9 mouse cellular contexts compared by ENCODE assay signal in the genomic region with DNA sequence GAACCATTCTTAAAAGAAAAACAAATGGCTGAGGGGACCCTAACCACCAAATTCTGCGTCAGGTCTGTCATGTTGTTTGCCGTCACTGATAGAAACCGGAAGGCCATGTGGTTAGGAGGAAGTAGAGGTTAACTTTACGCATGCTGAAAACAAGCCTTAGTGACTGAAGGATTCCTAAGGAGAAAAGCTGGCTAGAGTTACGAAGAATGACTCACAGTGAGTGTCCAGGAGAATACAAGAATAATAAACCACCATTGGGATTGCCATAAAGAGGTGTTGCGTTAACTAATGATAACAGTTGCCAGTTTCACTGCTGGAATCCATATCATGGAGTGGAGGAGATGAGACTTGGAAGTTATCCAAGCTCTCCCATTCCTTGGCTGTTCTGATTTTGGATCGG. TPM values are rescaled to one million over a fixed set of nuclear protein-coding genes. Genes with fewer than 3 reads are reported as not detected.
DNase-seq lines count a peak whose midpoint lies in the region; ATAC-seq and TF ChIP-seq lines count a peak whose summit lies in the region.
"Had no signal": no experiment of that assay in that cellular context is flagged by ENCODE, and none has a peak within 500 bp of the region (broad histone marks: within the 10 kb centered on the region; RNA-seq: fewer than 3 reads in every experiment).

No protein-coding gene starts in this region.

- no peaks in the 10 kb centered on the region for H3K27me3 ChIP-seq in kidney, embryonic 14.5 days (ENCODE audit: control insufficient read depth, insufficient read depth, low read length)
- H3K27me3 ChIP-seq in kidney, adult 2 months (replicated peaks; ENCODE audit: control insufficient read depth, insufficient read depth, low read length), result no peaks in the 10 kb centered on the region
- no peaks in the 10 kb centered on the region for H3K27me3 ChIP-seq in embryonic facial prominence, embryonic 14.5 days (replicated peaks; ENCODE audit: control insufficient read depth, insufficient read depth, low read length)
- H3K27me3 ChIP-seq: midbrain, embryonic 12.5 days had no signal

- H3K4me3 ChIP-seq in kidney, embryonic 14.5 days (ENCODE audit: low read length), result no peak overlapping the region
- H3K4me3 ChIP-seq in kidney, adult 2 months (ENCODE audit: insufficient read depth, low read depth, low read length), result no peak overlapping the region
- H3K4me3 ChIP-seq in embryonic facial prominence, embryonic 14.5 days (ENCODE audit: low read depth, low read length), result no peak overlapping the region
- H3K4me3 ChIP-seq: midbrain, embryonic 12.5 days had no signal

- no peak for TF ChIP-seq CTCF in kidney, adult 2 months (conservative IDR thresholded peaks at IDR 0.05; ENCODE audit: insufficient read depth, insufficient read length, low read depth, low read length)

- H3K9ac ChIP-seq in kidney, embryonic 14.5 days (ENCODE audit: low read depth, low read length), result no peak overlapping the region
- no peak overlapping the region for H3K9ac ChIP-seq in embryonic facial prominence, embryonic 14.5 days (ENCODE audit: low read depth, low read length)
- H3K9ac ChIP-seq: midbrain, embryonic 12.5 days had no signal

- H3K9me3 ChIP-seq in kidney, embryonic 14.5 days (ENCODE audit: control insufficient read depth, low read length), result no peaks in the 10 kb centered on the region
- H3K9me3 ChIP-seq in embryonic facial prominence, embryonic 14.5 days (ENCODE audit: control insufficient read depth, low read length), result no peaks in the 10 kb centered on the region
- H3K9me3 ChIP-seq: midbrain, embryonic 12.5 days had no signal

- DNase-seq in kidney, adult 2 months, result no peak
- peak; percentile 11 for DNase-seq in MN1 (ENCODE audit: low spot score)
- DNase-seq in embryonic facial prominence, embryonic 14.5 days (ENCODE audit: low spot score), result peak; percentile 51
- no peak for DNase-seq in gastrocnemius, adult 8-10 months (ENCODE audit: low spot score in 2 of 2)
- DNase-seq in cerebellum, postnatal 36 days, result no peak
- DNase-seq in ovary, postnatal 10 days (ENCODE audit: low spot score), result no peak

- H3K36me3 ChIP-seq in kidney, embryonic 14.5 days (ENCODE audit: control insufficient read depth, insufficient read depth, low read length), result no peaks in the 10 kb centered on the region; the same call in 1 of the 2 replicates
- peaks cover 3% of the 10 kb centered on the region; the same call in 1 of the 2 replicates for H3K36me3 ChIP-seq in kidney, adult 2 months (ENCODE audit: control insufficient read depth, insufficient read depth, low read length)
- H3K36me3 ChIP-seq in embryonic facial prominence, embryonic 14.5 days (ENCODE audit: control insufficient read depth, insufficient read depth, low read length), result peaks cover 46% of the 10 kb centered on the region
- H3K36me3 ChIP-seq: midbrain, embryonic 12.5 days had no signal

- ATAC-seq in kidney, embryonic 14.5 days (ENCODE audit: low FRiP score, low TSS enrichment), result no peak
- no peak for ATAC-seq in embryonic facial prominence, embryonic 14.5 days (ENCODE audit: low read depth)
- peak; percentile 53 for ATAC-seq in megakaryocyte, adult 5-6 weeks (ENCODE audit: poor library complexity, severe bottlenecking)

- peak overlapping the region; percentile 60; the same call in 1 of the 2 replicates for H3K27ac ChIP-seq in kidney, embryonic 14.5 days (ENCODE audit: low read depth, low read length)
- no peak overlapping the region for H3K27ac ChIP-seq in kidney, adult 2 months (ENCODE audit: insufficient read depth, low read depth, low read length)
- peak overlapping the region; percentile 55 for H3K27ac ChIP-seq in embryonic facial prominence, embryonic 14.5 days (replicated peaks; ENCODE audit: low read depth, low read length)
- H3K27ac ChIP-seq: midbrain, embryonic 12.5 days had no signal

- TF ChIP-seq POLR2A in kidney, adult 2 months (IDR thresholded peaks at IDR 0.05; ENCODE audit: low read depth, low read length), result no peak

- H3K4me1 ChIP-seq in kidney, embryonic 14.5 days (ENCODE audit: control insufficient read depth, insufficient read depth, low read length), result peaks cover 14% of the 10 kb centered on the region; the same call in 1 of the 2 replicates
- no peaks in the 10 kb centered on the region for H3K4me1 ChIP-seq in kidney, adult 2 months (ENCODE audit: control insufficient read depth, insufficient read depth, low read length)
- H3K4me1 ChIP-seq in embryonic facial prominence, embryonic 14.5 days (ENCODE audit: control insufficient read depth, insufficient read depth, low read length), result peaks cover 10% of the 10 kb centered on the region; the same call in 1 of the 2 replicates
- H3K4me1 ChIP-seq: midbrain, embryonic 12.5 days had no signal

- 50% methylated on average over 7 of the region's 7 CpGs for WGBS in kidney, embryonic 14.5 days
- WGBS in kidney, adult 2 months, result 77% methylated on average over 7 of the region's 7 CpGs
- WGBS in embryonic facial prominence, embryonic 14.5 days, result 54% methylated on average over 7 of the region's 7 CpGs

- H3K4me2 ChIP-seq in kidney, embryonic 14.5 days (replicated peaks; ENCODE audit: low read depth, low read length), result no peak overlapping the region
- H3K4me2 ChIP-seq in embryonic facial prominence, embryonic 14.5 days (ENCODE audit: low read depth, low read length), result no peak overlapping the region
- H3K4me2 ChIP-seq: midbrain, embryonic 12.5 days had no signal

RNA-seq across cellular contexts. Expression of gene Mettl14, which starts 51.0 kb away (rescaled TPM):
- 17.3 and 23.9 TPM in 2 replicates for polyA plus RNA-seq in kidney, embryonic 14.5 days (2014; fragmentation: Nextera tagmentation; extraction: Ambion mirVana)
- polyA plus RNA-seq in kidney, adult 2 months (2012; rRNA removed), result 3.4 and 4.1 TPM in 2 replicates
- 16.3 and 20.9 TPM in 2 replicates for polyA plus RNA-seq in embryonic facial prominence, embryonic 14.5 days (2014; fragmentation: Nextera tagmentation; extraction: Ambion mirVana)
- total RNA-seq in megakaryocyte, adult 5-6 weeks (2015), result 13.0 and 17.3 TPM in 2 replicates
- total RNA-seq in megakaryocyte, adult 5-6 weeks (2017), result 14.7 and 20.0 TPM in 2 replicates
- total RNA-seq in gastrocnemius, adult 8-10 months (2022), result 10 to 100 TPM in 1 of 4 experiments, 1 to 10 TPM in 3; 6.7 to 11.6 (median 8.8) TPM

Comparison
In these comparisons a context has a peak if more than half of its experiments do, and no peak if none do; other contexts are left out.
1. DNase-seq: peak in MN1 (single experiment) and embryonic facial prominence, embryonic 14.5 days (single experiment); none in kidney, adult 2 months (single experiment), gastrocnemius, adult 8-10 months (0 of 2), cerebellum, postnatal 36 days (0 of 2) and ovary, postnatal 10 days (single experiment).